Mouse (Mus musculus) activated CD4-positive, CD25-positive, alpha-beta regulatory T cell, adult 4 months (primary cell): ENCODE measurements around the gene Gm4491. TPM values are rescaled to one million over a fixed set of nuclear protein-coding genes. Genes with fewer than 3 reads are reported as not detected.
"Not testable (repeated sequence)": the region's sequence is repeated elsewhere in the genome, so short reads cannot be mapped to it uniquely, and the experiment has no call there.

Experiments
- ATAC-seq: one replicate; pipeline ENCODE4 v1.8.0; 2017
- polyA plus RNA-seq, 2 experiments: library from polyadenylated mRNA; unstranded; fragments of 100-300 nt; shearing (Covaris generic); gene quantifications; one replicate each; pipeline ENCODE4 v1.2.1; 2017

Gm4491 gene
- polyA plus RNA-seq, 2 experiments from 2014 or later: not detected

GRCm38 (mm10) chr14:57082863-57083262 lies 32.8 kb downstream of the Gm4491 start:
- ATAC-seq: no peak

- no peak for ATAC-seq
Observed at GRCm38 (mm10) chr14:57075537-57075936, 40.1 kb downstream of the Gm4491 start.

- ATAC-seq: not testable (repeated sequence)
Observed at GRCm38 (mm10) chr14:57069906-57070305, 45.8 kb downstream of the Gm4491 start.

- no peak for ATAC-seq
Observed at GRCm38 (mm10) chr14:57066053-57066452, 49.6 kb downstream of the Gm4491 start.

Other genes starting within 250 kb of the Gm4491 start
- gene Zmym2, start 229.2 kb downstream of the Gm4491 start, polyA plus RNA-seq: 10 to 100 TPM; 37.8 to 48.3 TPM
- gene Gja3, start 57.8 kb downstream of the Gm4491 start, polyA plus RNA-seq: not detected
- 1 to 10 TPM; 2.4 to 5.9 TPM for gene Gjb2, start 11.2 kb downstream of the Gm4491 start, polyA plus RNA-seq
- not detected for gene Gjb6, start 17.7 kb upstream of the Gm4491 start, polyA plus RNA-seq